Mouse (Mus musculus): ENCODE data around the gene Tgm1.

Tgm1 gene

DNA sequence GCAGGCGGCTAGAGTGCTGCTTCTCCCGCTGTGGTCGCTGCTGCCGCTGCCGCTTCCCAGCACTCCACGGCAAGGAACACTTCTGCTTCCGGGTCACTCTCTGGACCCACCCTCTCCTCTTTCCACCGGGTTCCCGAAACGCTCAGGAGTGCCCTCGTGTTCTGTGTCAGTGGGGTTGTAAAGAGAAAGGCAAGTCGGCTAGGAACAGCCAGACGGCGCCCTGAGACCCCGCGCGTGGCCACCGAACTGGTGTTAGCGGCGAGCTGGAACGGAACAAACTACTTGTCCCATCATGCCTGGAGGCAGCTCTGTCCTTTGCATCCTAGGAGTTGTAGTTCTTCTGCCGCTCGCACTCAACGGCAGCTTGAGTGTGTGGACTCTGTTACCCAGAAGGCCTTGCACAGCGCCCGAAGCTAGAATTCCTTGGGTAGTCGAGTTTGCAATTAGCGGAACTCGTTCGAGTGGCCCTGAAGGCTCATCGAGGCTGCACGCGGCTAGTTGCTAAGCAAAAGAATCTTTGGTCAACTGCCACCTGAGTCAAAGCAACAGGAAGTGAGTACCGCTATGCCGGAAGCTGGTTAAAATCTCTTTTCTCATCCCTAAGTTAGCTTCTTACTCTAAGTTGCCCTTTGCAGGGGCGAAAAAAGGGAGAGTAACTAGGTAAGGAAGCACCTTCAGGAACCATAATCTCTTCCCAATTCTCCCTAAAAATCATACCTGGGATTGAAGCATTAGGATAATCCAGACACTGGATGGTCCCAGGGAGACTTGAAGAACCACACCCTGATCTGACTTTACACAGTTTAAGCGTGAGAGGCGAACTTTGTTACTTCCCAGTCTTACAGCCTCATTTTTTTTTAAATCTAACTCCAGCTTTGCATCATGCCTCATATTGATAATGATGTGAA, 41.6 kb downstream of the Tgm1 start, which contains the start of the genes Gmpr2 and Nedd8:
TSS of gene Gmpr2 (plus strand) at position 109 of the 908 bp plus-strand sequence.
TSS of gene Nedd8 (minus strand) at position 292 of the 908 bp plus-strand sequence.
- peak; percentile 94 for DNase-seq (ENCODE audit: low spot score)

GRCm38 (mm10) chr14:55671486-55671832, 42.3 kb downstream of the Tgm1 start:
- no peak for DNase-seq (ENCODE audit: low spot score)

GRCm38 (mm10) chr14:55660636-55661035, 53.1 kb downstream of the Tgm1 start:
- no peak for DNase-seq (ENCODE audit: low spot score)

DNA sequence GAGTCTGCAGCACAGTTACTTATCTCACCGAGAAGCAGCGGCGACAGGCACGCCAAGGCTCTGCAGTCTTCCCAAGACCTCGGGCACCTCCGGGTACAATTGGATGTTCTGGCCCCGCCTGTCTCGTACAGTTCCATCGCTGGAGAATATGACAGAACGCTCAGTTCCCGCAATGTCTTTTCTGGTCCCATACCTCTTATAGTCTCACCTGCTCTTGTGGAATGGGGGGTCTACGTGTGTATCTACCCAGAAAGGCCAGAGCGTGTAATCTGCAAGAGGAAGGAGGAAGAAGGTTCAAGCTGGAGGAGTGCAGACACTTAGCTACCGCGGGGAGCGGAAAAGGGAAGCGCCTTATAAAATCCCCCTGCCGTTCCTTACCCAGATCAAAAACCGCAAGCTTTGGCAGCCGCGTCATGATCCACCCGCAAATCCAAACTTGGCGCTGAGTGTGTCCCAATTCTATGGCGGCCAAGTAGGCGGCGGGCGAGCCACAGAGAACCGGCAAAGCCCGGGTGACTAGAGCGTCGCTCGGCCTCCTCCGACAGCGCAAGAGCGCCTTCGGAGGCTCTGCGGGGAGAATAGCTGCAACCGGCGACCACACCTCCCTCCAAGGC, 53.7 kb downstream of the Tgm1 start, which contains the start of gene Mdp1:
TSS of gene Mdp1 (minus strand) at position 549 of the 614 bp plus-strand sequence.
- peak; percentile 79 for DNase-seq (ENCODE audit: low spot score)

DNA sequence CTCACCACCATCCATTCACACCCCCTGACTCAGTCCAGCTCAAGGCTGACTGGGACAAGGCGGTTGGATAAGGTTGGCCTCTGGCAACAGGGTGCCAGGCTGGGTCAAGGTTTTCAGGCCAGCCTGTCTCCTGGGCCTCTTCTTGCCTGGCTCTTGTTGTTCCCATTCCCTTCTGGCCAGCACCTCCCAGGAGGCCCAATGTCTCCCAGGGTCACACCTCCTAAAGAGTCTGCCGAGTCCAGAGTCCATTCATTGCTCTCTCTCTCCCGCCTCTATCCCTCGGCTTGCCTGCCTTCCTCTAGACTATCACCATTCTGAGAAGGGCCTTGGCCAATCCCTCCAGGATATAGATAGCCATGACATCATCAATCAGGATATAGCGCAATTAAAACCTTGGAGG, 55.7 kb downstream of the Tgm1 start:
- DNase-seq (ENCODE audit: low spot score), result no peak

- no peak for DNase-seq (ENCODE audit: low spot score)
Observed at GRCm38 (mm10) chr14:55656935-55657334, 56.8 kb downstream of the Tgm1 start.

DNA sequence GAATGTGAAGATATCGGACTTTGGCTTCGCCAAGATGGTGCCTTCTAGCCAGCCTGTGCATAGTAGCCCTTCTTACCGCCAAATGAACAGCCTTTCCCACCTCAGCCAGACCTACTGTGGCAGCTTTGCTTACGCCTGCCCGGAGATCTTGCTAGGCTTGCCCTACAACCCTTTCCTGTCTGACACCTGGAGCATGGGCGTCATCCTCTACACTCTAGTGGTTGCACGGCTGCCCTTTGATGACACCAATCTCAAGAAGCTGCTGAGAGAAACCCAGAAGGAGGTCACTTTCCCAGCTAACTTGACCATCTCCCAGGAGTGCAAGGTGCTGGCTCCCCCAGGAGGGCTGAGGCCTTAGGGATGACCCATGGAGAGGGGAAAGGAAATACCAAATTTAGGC, 62.2 kb downstream of the Tgm1 start:
- DNase-seq (ENCODE audit: low spot score), result no peak

All from testis, postnatal 14 days (tissue).